Mouse (Mus musculus) urinary bladder, postnatal 14 days (tissue): ENCODE results near the gene Kmt2e.
"Not testable (repeated sequence)": the region's sequence is repeated elsewhere in the genome, so short reads cannot be mapped to it uniquely, and the experiment has no call there.

Experiments used
- DNase-seq: peaks from one replicate; pipeline ENCODE4 v3.0.0; 2021; ENCODE audit warnings: low spot score

The Kmt2e gene

GRCm38 (mm10) chr5:23431948-23432707, 2.1 kb upstream of the Kmt2e start:
- no peak for DNase-seq

- DNase-seq: peak; percentile 99
Measured at GRCm38 (mm10) chr5:23432708-23433645, 1.3 kb upstream of the Kmt2e start.

GRCm38 (mm10) chr5:23434598-23435481, 599 bp downstream of the Kmt2e start:
- DNase-seq: peak; percentile 26

GRCm38 (mm10) chr5:23435482-23436125, 1.4 kb downstream of the Kmt2e start:
- peak; percentile 57 for DNase-seq

GRCm38 (mm10) chr5:23436735-23437134, 2.5 kb downstream of the Kmt2e start:
- DNase-seq: no peak

GRCm38 (mm10) chr5:23439857-23440256, 5.6 kb downstream of the Kmt2e start:
- DNase-seq: no peak

GRCm38 (mm10) chr5:23440572-23440971, 6.3 kb downstream of the Kmt2e start:
- no peak for DNase-seq

- no peak for DNase-seq
Measured at GRCm38 (mm10) chr5:23441916-23442315, 7.7 kb downstream of the Kmt2e start.

GRCm38 (mm10) chr5:23444411-23444810, 10.2 kb downstream of the Kmt2e start:
- no peak for DNase-seq

- DNase-seq: not testable (repeated sequence)
Measured at GRCm38 (mm10) chr5:23453561-23453960, 19.3 kb downstream of the Kmt2e start.

GRCm38 (mm10) chr5:23461688-23462087, 27.4 kb downstream of the Kmt2e start:
- DNase-seq: no peak

- DNase-seq: no peak
Measured at GRCm38 (mm10) chr5:23464247-23464646, 30.0 kb downstream of the Kmt2e start.

GRCm38 (mm10) chr5:23464743-23465142, 30.5 kb downstream of the Kmt2e start:
- DNase-seq: no peak

GRCm38 (mm10) chr5:23466546-23466945, 32.3 kb downstream of the Kmt2e start:
- no peak for DNase-seq

GRCm38 (mm10) chr5:23473098-23473873, 39.0 kb downstream of the Kmt2e start:
- no peak for DNase-seq

- DNase-seq: no peak
Measured at GRCm38 (mm10) chr5:23483811-23484210, 49.6 kb downstream of the Kmt2e start.

- DNase-seq: no peak
Measured at GRCm38 (mm10) chr5:23489231-23489630, 55.0 kb downstream of the Kmt2e start.

- no peak for DNase-seq
Measured at GRCm38 (mm10) chr5:23490797-23491196, 56.6 kb downstream of the Kmt2e start.

- no peak for DNase-seq
Measured at GRCm38 (mm10) chr5:23496396-23496795, 62.2 kb downstream of the Kmt2e start.

- no peak for DNase-seq
Measured at GRCm38 (mm10) chr5:23496933-23497332, 62.7 kb downstream of the Kmt2e start.

- DNase-seq: no peak
Measured at GRCm38 (mm10) chr5:23497920-23498319, 63.7 kb downstream of the Kmt2e start.
